Mouse (Mus musculus): Measurements from ENCODE around the gene Lnp1. TPM values are rescaled to one million over a fixed set of nuclear protein-coding genes. Genes with fewer than 3 reads are reported as not detected.

Gene Lnp1
- polyA plus RNA-seq, 1 experiment from 2014 or later, result not detected

- WGBS, result 53% methylated on average over 2 of the region's 2 CpGs
- Histone ChIP-seq H3K9me3 (replicated peaks) (no peaks in the 10 kb centered on the region), H3K27me3 (ENCODE audit: low read depth, poor library complexity, severe bottlenecking) (no peaks in the 10 kb centered on the region), H3K4me1 (no peaks in the 10 kb centered on the region), H3K27ac (no peak overlapping the region), H3K36me3 (no peaks in the 10 kb centered on the region), H3K4me3 (no peak overlapping the region)
- no peak for DNase-seq (ENCODE audit: low spot score)
Measured at GRCm38 (mm10) chr16:56873410-56873809, 54.5 kb downstream of the Lnp1 start.

- Histone ChIP-seq H3K27ac (no peak overlapping the region), H3K9me3 (replicated peaks) (no peaks in the 10 kb centered on the region), H3K27me3 (ENCODE audit: low read depth, poor library complexity, severe bottlenecking) (no peaks in the 10 kb centered on the region), H3K36me3 (no peaks in the 10 kb centered on the region), H3K4me1 (no peaks in the 10 kb centered on the region), H3K4me3 (no peak overlapping the region)
- WGBS, result 76% methylated on average over 3 of the region's 3 CpGs
- DNase-seq (ENCODE audit: low spot score), result no peak
Measured at GRCm38 (mm10) chr16:56870458-56870857, 57.4 kb downstream of the Lnp1 start.

GRCm38 (mm10) chr16:56868361-56868760 is 59.5 kb downstream of the Lnp1 start:
- WGBS, result 89% methylated on average over 5 of the region's 5 CpGs
- H3K27me3 ChIP-seq (ENCODE audit: low read depth, poor library complexity, severe bottlenecking), result no peaks in the 10 kb centered on the region
- H3K27ac ChIP-seq, result no peak overlapping the region
- H3K9me3 ChIP-seq (replicated peaks), result no peaks in the 10 kb centered on the region
- no peak overlapping the region for H3K4me3 ChIP-seq
- H3K4me1 ChIP-seq, result no peaks in the 10 kb centered on the region
- no peak for DNase-seq (ENCODE audit: low spot score)
- H3K36me3 ChIP-seq, result no peaks in the 10 kb centered on the region

- WGBS, result 66% methylated on average over 4 of the region's 4 CpGs
- Histone ChIP-seq H3K4me1 (no peaks in the 10 kb centered on the region), H3K9me3 (replicated peaks) (no peaks in the 10 kb centered on the region), H3K4me3 (no peak overlapping the region), H3K36me3 (no peaks in the 10 kb centered on the region), H3K27me3 (ENCODE audit: low read depth, poor library complexity, severe bottlenecking) (no peaks in the 10 kb centered on the region), H3K27ac (no peak overlapping the region)
- no peak for DNase-seq (ENCODE audit: low spot score)
Measured at GRCm38 (mm10) chr16:56867591-56867990, 60.3 kb downstream of the Lnp1 start.

Other genes with a start within 250 kb of the Lnp1 start
- 141 and 150 TPM in 2 replicates for gene Tfg, start 210.6 kb downstream of the Lnp1 start, polyA plus RNA-seq (2016; fragmentation: Nextera tagmentation; extraction: Ambion mirVana)
- not detected in 2 replicates for gene Adgrg7, start 132.2 kb downstream of the Lnp1 start, polyA plus RNA-seq (2016; fragmentation: Nextera tagmentation; extraction: Ambion mirVana)
- 7.4 and 9.0 TPM in 2 replicates for gene Tmem45a, start 41.9 kb downstream of the Lnp1 start, polyA plus RNA-seq (2016; fragmentation: Nextera tagmentation; extraction: Ambion mirVana)
- gene Tmem45a2, start 143.3 kb upstream of the Lnp1 start, polyA plus RNA-seq (2016; fragmentation: Nextera tagmentation; extraction: Ambion mirVana), result not detected in 2 replicates
- gene Tomm70a, start 193.6 kb upstream of the Lnp1 start, polyA plus RNA-seq (2016; fragmentation: Nextera tagmentation; extraction: Ambion mirVana), result 55.9 and 57.5 TPM in 2 replicates
- gene Nit2, start 239.3 kb upstream of the Lnp1 start, polyA plus RNA-seq (2016; fragmentation: Nextera tagmentation; extraction: Ambion mirVana), result 66.1 and 67.1 TPM in 2 replicates